Mouse (Mus musculus): Measurements from ENCODE around the gene Pfkl.

GRCm38 (mm10) chr10:78004479-78005100 lies 5.3 kb downstream of the Pfkl start:
- TF ChIP-seq CEBPB (IDR thresholded peaks at IDR 0.05; ENCODE audit: insufficient read depth, poor library complexity, severe bottlenecking) (no peak), POLR2A (IDR thresholded peaks at IDR 0.05; ENCODE audit: insufficient read length, low read depth) (no peak), POLR2AphosphoS2 (IDR thresholded peaks at IDR 0.05; ENCODE audit: insufficient read length, low read depth) (no peak), MYOG (IDR thresholded peaks at IDR 0.05; ENCODE audit: control insufficient read depth in 1 of 3, insufficient read depth in 1 of 3, insufficient read length in 2 of 3, low read depth in 2 of 3) (no peak)
